Mouse (Mus musculus) stomach, postnatal 0 days (tissue): ENCODE data around the gene Pin1.

Experiments
- CTCF ChIP-seq: IDR thresholded peaks from 2 replicates; pipeline ENCODE4 v1.5.1; 2016; ENCODE audit warnings: antibody characterized with exemption, low read depth, mild to moderate bottlenecking, moderate library complexity
- EP300 ChIP-seq: optimal IDR thresholded peaks from 2 replicates; pipeline ENCODE3; 2016; ENCODE audit warnings: antibody characterized with exemption

DNA sequence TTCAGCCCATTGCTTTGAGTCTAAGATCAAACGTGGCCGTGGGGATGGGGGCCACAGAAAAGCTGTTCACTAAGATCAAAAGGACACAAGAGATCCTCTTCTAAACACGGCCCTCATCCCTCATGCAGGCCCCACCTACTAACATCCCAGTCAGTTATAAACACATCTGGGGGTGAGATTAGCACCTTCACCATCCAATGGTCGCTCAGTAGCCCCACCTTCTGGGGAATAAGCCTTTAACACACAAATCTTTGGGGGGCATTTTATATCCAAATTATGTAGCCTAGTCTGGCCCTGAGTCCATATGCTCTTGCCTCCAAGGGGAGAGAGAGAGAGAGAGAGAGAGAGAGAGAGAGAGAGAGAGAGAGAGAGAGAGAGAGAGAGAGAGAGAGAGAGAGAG is 54.1 kb downstream of the Pin1 start:
- TF ChIP-seq CTCF (0 out of 2 replicates have a peak, but pooled peaks have one; percentile 12), EP300 (no peak)
